Mouse (Mus musculus) embryonic facial prominence, embryonic 12.5 days (tissue): ENCODE data around the gene Slc10a3. TPM values are rescaled to one million over a fixed set of nuclear protein-coding genes. Genes with fewer than 3 reads are reported as not detected.

Experiments
- ATAC-seq: fragments of 200-750 bp; cut with Nextera tagmentation; 2 replicates; pipeline ENCODE4 v1.8.0; 2017; ENCODE audit not compliant: insufficient number of reproducible peaks, insufficient read depth, low FRiP score, low TSS enrichment
- H3K27ac ChIP-seq: fragments of 300-500 bp; sonication (generic); 2 replicates; pipeline ENCODE4 v1.5.1; 2016; ENCODE audit warnings: mild to moderate bottlenecking
- H3K27me3 ChIP-seq: fragments of 300-500 bp; sonication (generic); 2 replicates; pipeline ENCODE4 v1.6.1; 2016; ENCODE audit warnings: mild to moderate bottlenecking, moderate library complexity
- H3K36me3 ChIP-seq: fragments of 300-500 bp; sonication (generic); 2 replicates; pipeline ENCODE4 v1.6.1; 2016; ENCODE audit warnings: mild to moderate bottlenecking
- H3K4me1 ChIP-seq: fragments of 300-500 bp; sonication (generic); 2 replicates; pipeline ENCODE4 v1.6.1; 2016
- H3K4me2 ChIP-seq: fragments of 300-500 bp; sonication (generic); replicated peaks from 2 replicates; pipeline ENCODE4 v1.6.1; 2016; ENCODE audit warnings: mild to moderate bottlenecking, moderate library complexity
- H3K4me3 ChIP-seq: fragments of 300-500 bp; sonication (generic); 2 replicates; pipeline ENCODE4 v1.5.1; 2016; ENCODE audit warnings: mild to moderate bottlenecking
- H3K9ac ChIP-seq: fragments of 300-500 bp; sonication (generic); 2 replicates; pipeline ENCODE4 v1.6.1; 2016; ENCODE audit warnings: mild to moderate bottlenecking, moderate library complexity
- H3K9me3 ChIP-seq: fragments of 300-500 bp; sonication (generic); 2 replicates; pipeline ENCODE4 v1.6.1; 2016; ENCODE audit warnings: mild to moderate bottlenecking, moderate library complexity
- WGBS: fragments of 180-500 bp; shearing (Covaris S2); methylation state at CpG from one replicate; pipeline ENCODE4 v1.1.7; 2016; 5-methylcytosine and 5-hydroxymethylcytosine counted together
- polyA plus RNA-seq: library from polyadenylated mRNA; unstranded; fragments of >200 nt; fragmentation: Nextera tagmentation; extraction: Ambion mirVana; gene quantifications from 2 replicates; pipeline ENCODE4 v1.2.1, GENCODE M21; 2016

Slc10a3 gene
- polyA plus RNA-seq, 1 experiment from 2014 or later, result 16.4 TPM

GRCm38 (mm10) chrX:74353467-74353770 is 19.7 kb downstream of the Slc10a3 start, which contains the start of gene Lage3:
TSS of gene Lage3 (minus strand) at chrX:74353618.
- Histone ChIP-seq H3K27ac (peak within 1 kb of the TSS; percentile 36; the same call in 1 of the 2 replicates), H3K9me3 (no peaks in the 10 kb centered on the region), H3K27me3 (no peaks in the 10 kb centered on the region), H3K36me3 (no peaks in the 10 kb centered on the region), H3K9ac (peak within 1 kb of the TSS; percentile 63), H3K4me3 (peak within 1 kb of the TSS; percentile 45), H3K4me1 (no peaks in the 10 kb centered on the region), H3K4me2 (peak within 1 kb of the TSS; percentile 50)
- WGBS, result 40% methylated on average over 12 of the region's 22 CpGs
- ATAC-seq, result 0 out of 2 replicates have a peak, but pooled peaks have one; percentile 82

GRCm38 (mm10) chrX:74352645-74353466 is 20.3 kb downstream of the Slc10a3 start:
- 31% methylated on average over 13 of the region's 13 CpGs for WGBS
- H3K27me3 ChIP-seq, result no peaks in the 10 kb centered on the region
- peak overlapping the region; percentile 36; the same call in 1 of the 2 replicates for H3K27ac ChIP-seq
- H3K9ac ChIP-seq, result peak overlapping the region; percentile 63
- H3K9me3 ChIP-seq, result no peaks in the 10 kb centered on the region
- peak overlapping the region; percentile 45 for H3K4me3 ChIP-seq
- no peaks in the 10 kb centered on the region for H3K36me3 ChIP-seq
- ATAC-seq, result 0 out of 2 replicates have a peak, but pooled peaks have one; percentile 47
- no peaks in the 10 kb centered on the region for H3K4me1 ChIP-seq
- peak overlapping the region; percentile 50 for H3K4me2 ChIP-seq

GRCm38 (mm10) chrX:74330166-74330930 is 42.8 kb downstream of the Slc10a3 start:
- no peaks in the 10 kb centered on the region for H3K27me3 ChIP-seq
- peaks cover 12% of the 10 kb centered on the region; the same call in 1 of the 2 replicates for H3K4me1 ChIP-seq
- 0 out of 2 replicates have a peak overlapping the region, but pooled peaks have one; percentile 7 for H3K9ac ChIP-seq
- peak overlapping the region; percentile 49 for H3K4me3 ChIP-seq
- no peak for ATAC-seq
- H3K36me3 ChIP-seq, result 0 out of 2 replicates have a peak, but pooled peaks cover 3% of the 10 kb centered on the region
- H3K4me2 ChIP-seq, result peak overlapping the region; percentile 60
- 54% methylated on average over 2 of the region's 2 CpGs for WGBS
- H3K27ac ChIP-seq, result peak overlapping the region; percentile 46; the same call in 1 of the 2 replicates
- no peaks in the 10 kb centered on the region for H3K9me3 ChIP-seq

- peak; percentile 35; the same call in 1 of the 2 replicates for ATAC-seq
- Histone ChIP-seq H3K4me1 (peaks cover 12% of the 10 kb centered on the region; the same call in 1 of the 2 replicates), H3K36me3 (0 out of 2 replicates have a peak, but pooled peaks cover 3% of the 10 kb centered on the region), H3K9me3 (no peaks in the 10 kb centered on the region), H3K4me3 (peak overlapping the region; percentile 49), H3K4me2 (peak overlapping the region; percentile 60), H3K27me3 (no peaks in the 10 kb centered on the region), H3K9ac (peak overlapping the region; percentile 53), H3K27ac (peak overlapping the region; percentile 63; the same call in 1 of the 2 replicates)
- WGBS, result 23% methylated on average over 10 of the region's 10 CpGs
These were observed 43.9 kb downstream of the Slc10a3 start for GRCm38 (mm10) chrX:74329215-74329671.

- Histone ChIP-seq H3K4me3 (peak within 1 kb of the TSS; percentile 49), H3K4me2 (peak within 1 kb of the TSS; percentile 60), H3K9ac (peak within 1 kb of the TSS; percentile 53), H3K9me3 (no peaks in the 10 kb centered on the region), H3K36me3 (no peaks in the 10 kb centered on the region), H3K27me3 (no peaks in the 10 kb centered on the region), H3K4me1 (peaks cover 12% of the 10 kb centered on the region; the same call in 1 of the 2 replicates), H3K27ac (peak within 1 kb of the TSS; percentile 63; the same call in 1 of the 2 replicates)
- ATAC-seq, result peak; percentile 95
- WGBS, result 21% methylated on average over 30 of the region's 30 CpGs
These were observed 44.4 kb downstream of the Slc10a3 start, which contains the start of gene Plxna3 for GRCm38 (mm10) chrX:74328725-74329161. TSS of gene Plxna3 (plus strand) at chrX:74329066.

Other genes with a start within 250 kb of the Slc10a3 start
- not detected in 2 replicates for gene Opn1mw, start 245.9 kb downstream of the Slc10a3 start, polyA plus RNA-seq
- gene Mecp2, start 238.0 kb downstream of the Slc10a3 start, polyA plus RNA-seq, result 14.8 and 15.6 TPM in 2 replicates
- gene Tex28, start 205.5 kb downstream of the Slc10a3 start, polyA plus RNA-seq, result not detected in 2 replicates
- 0.08 TPM in 1 of 2 replicates, not detected in the other for gene Tktl1, start 196.1 kb downstream of the Slc10a3 start, polyA plus RNA-seq
- 359 and 360 TPM in 2 replicates for gene Flna, start 123.5 kb downstream of the Slc10a3 start, polyA plus RNA-seq
- gene Emd, start 118.7 kb downstream of the Slc10a3 start, polyA plus RNA-seq, result 21.9 and 24.4 TPM in 2 replicates
- gene Rpl10, start 102.5 kb downstream of the Slc10a3 start, polyA plus RNA-seq, result 745 and 775 TPM in 2 replicates
- gene Taz, start 91.4 kb downstream of the Slc10a3 start, polyA plus RNA-seq, result 84.4 and 85.7 TPM in 2 replicates
- gene Dnase1l1, start 91.0 kb downstream of the Slc10a3 start, polyA plus RNA-seq, result 9.1 and 9.6 TPM in 2 replicates
- gene Atp6ap1, start 76.3 kb downstream of the Slc10a3 start, polyA plus RNA-seq, result 114 and 120 TPM in 2 replicates
- 305 and 323 TPM in 2 replicates for gene Gdi1, start 68.4 kb downstream of the Slc10a3 start, polyA plus RNA-seq
- gene Fam50a, start 60.3 kb downstream of the Slc10a3 start, polyA plus RNA-seq, result 66.3 and 68.5 TPM in 2 replicates
- 25.1 and 31.1 TPM in 2 replicates for gene Plxna3, start 44.3 kb downstream of the Slc10a3 start, polyA plus RNA-seq
- 114 and 122 TPM in 2 replicates for gene Lage3, start 19.7 kb downstream of the Slc10a3 start, polyA plus RNA-seq
- 62.1 and 62.2 TPM in 2 replicates for gene Ubl4a, start 131 bp downstream of the Slc10a3 start, polyA plus RNA-seq
- gene Fam3a, start 19.9 kb upstream of the Slc10a3 start, polyA plus RNA-seq, result 34.2 and 34.3 TPM in 2 replicates
- gene Ikbkg, start 19.9 kb upstream of the Slc10a3 start, polyA plus RNA-seq, result 19.4 and 20.0 TPM in 2 replicates
- gene G6pdx, start 55.8 kb upstream of the Slc10a3 start, polyA plus RNA-seq, result 47.6 and 51.3 TPM in 2 replicates
- gene Gm6880, start 108.0 kb upstream of the Slc10a3 start, polyA plus RNA-seq, result not detected in 2 replicates
- not detected in 2 replicates for gene Olfr1326-ps1, start 201.5 kb upstream of the Slc10a3 start, polyA plus RNA-seq
- gene Olfr1325, start 219.3 kb upstream of the Slc10a3 start, polyA plus RNA-seq, result not detected in 2 replicates